In genomic region chr19:57355451-57356251, GRCm38 (mm10) we compare ENCODE assay signal across 8 mouse cellular contexts. TPM values are rescaled to one million over a fixed set of nuclear protein-coding genes. Genes with fewer than 3 reads are reported as not detected.
DNase-seq lines count a peak whose midpoint lies in the region; ATAC-seq lines count a peak whose summit lies in the region.

No protein-coding gene starts in this region.

- H3K4me2 ChIP-seq in kidney, embryonic 15.5 days: peak overlapping the region; percentile 31
- no peak overlapping the region for H3K4me2 ChIP-seq in limb, embryonic 15.5 days
- H3K4me2 ChIP-seq in midbrain, embryonic 15.5 days: no peak overlapping the region

- peak overlapping the region; percentile 85 for H3K27ac ChIP-seq in kidney, embryonic 15.5 days
- H3K27ac ChIP-seq in limb, embryonic 15.5 days: peak overlapping the region; percentile 54
- no peak overlapping the region for H3K27ac ChIP-seq in midbrain, embryonic 15.5 days

- DNase-seq in kidney, postnatal 14 days: no peak
- peak; percentile 29 to 65 for DNase-seq in spleen, postnatal 10 days (ENCODE audit: low spot score in 2 of 2)
- DNase-seq in adrenal gland, adult 2 months: no peak
- DNase-seq in right cerebral cortex, adult 2 months (ENCODE audit: low spot score in 2 of 2): no peak

- no peaks in the 10 kb centered on the region for H3K27me3 ChIP-seq in kidney, embryonic 15.5 days
- no peaks in the 10 kb centered on the region for H3K27me3 ChIP-seq in limb, embryonic 15.5 days
- no peaks in the 10 kb centered on the region for H3K27me3 ChIP-seq in midbrain, embryonic 15.5 days (replicated peaks)

- H3K36me3 ChIP-seq in kidney, embryonic 15.5 days: no peaks in the 10 kb centered on the region
- no peaks in the 10 kb centered on the region for H3K36me3 ChIP-seq in limb, embryonic 15.5 days
- no peaks in the 10 kb centered on the region for H3K36me3 ChIP-seq in midbrain, embryonic 15.5 days (replicated peaks)

- ATAC-seq in kidney, embryonic 15.5 days (replicated peaks; ENCODE audit: low FRiP score): no peak
- ATAC-seq in common myeloid progenitor, adult 5-6 weeks (replicated peaks; ENCODE audit: low read depth, poor library complexity, severe bottlenecking): peak; percentile 46
- ATAC-seq in limb, embryonic 15.5 days (ENCODE audit: insufficient number of reproducible peaks, low FRiP score, low TSS enrichment, low read depth): no peak
- no peak for ATAC-seq in midbrain, embryonic 15.5 days (replicated peaks)

- peak overlapping the region; percentile 7; the same call in 1 of the 2 replicates for H3K4me3 ChIP-seq in kidney, embryonic 15.5 days (replicated peaks)
- no peak overlapping the region for H3K4me3 ChIP-seq in limb, embryonic 15.5 days
- H3K4me3 ChIP-seq in midbrain, embryonic 15.5 days: no peak overlapping the region

- 45% methylated on average over 16 of the region's 16 CpGs for WGBS in kidney, embryonic 15.5 days
- 41% methylated on average over 16 of the region's 16 CpGs for WGBS in limb, embryonic 15.5 days
- 86% methylated on average over 16 of the region's 16 CpGs for WGBS in midbrain, embryonic 15.5 days

- H3K4me1 ChIP-seq in kidney, embryonic 15.5 days: peaks cover 37% of the 10 kb centered on the region
- H3K4me1 ChIP-seq in limb, embryonic 15.5 days: peaks cover 37% of the 10 kb centered on the region
- H3K4me1 ChIP-seq in midbrain, embryonic 15.5 days: peaks cover 10% of the 10 kb centered on the region

- H3K9ac ChIP-seq in kidney, embryonic 15.5 days: no peak overlapping the region
- no peak overlapping the region for H3K9ac ChIP-seq in limb, embryonic 15.5 days
- no peak overlapping the region for H3K9ac ChIP-seq in midbrain, embryonic 15.5 days

- no peaks in the 10 kb centered on the region for H3K9me3 ChIP-seq in kidney, embryonic 15.5 days (replicated peaks)
- no peaks in the 10 kb centered on the region for H3K9me3 ChIP-seq in limb, embryonic 15.5 days
- H3K9me3 ChIP-seq in midbrain, embryonic 15.5 days: no peaks in the 10 kb centered on the region

RNA-seq across cellular contexts. Expression of gene Fam160b1, which starts 4.8 kb away (rescaled TPM):
- polyA plus RNA-seq in kidney, embryonic 15.5 days (2015; fragmentation: Nextera tagmentation; extraction: Ambion mirVana): 12.6 and 14.1 TPM in 2 replicates
- 17.1 and 22.4 TPM in 2 replicates for total RNA-seq in common myeloid progenitor, adult 5-6 weeks (2017)
- polyA plus RNA-seq in limb, embryonic 15.5 days (2015; fragmentation: Nextera tagmentation; extraction: Ambion mirVana): 13.3 and 17.4 TPM in 2 replicates
- total RNA-seq in adrenal gland, adult 2 months (2021): 10 to 100 TPM; 19.4 to 20.6 TPM
- 9.6 and 10.6 TPM in 2 replicates for polyA plus RNA-seq in adrenal gland, adult 2 months (2012; rRNA removed)
- 12.9 and 14.1 TPM in 2 replicates for polyA plus RNA-seq in midbrain, embryonic 15.5 days (2015; fragmentation: Nextera tagmentation; extraction: Ambion mirVana)

RNA-seq across cellular contexts. Expression of gene Ablim1, which starts 40.9 kb away (rescaled TPM):
- polyA plus RNA-seq in kidney, embryonic 15.5 days (2015; fragmentation: Nextera tagmentation; extraction: Ambion mirVana): 35.2 and 35.8 TPM in 2 replicates
- total RNA-seq in common myeloid progenitor, adult 5-6 weeks (2017): 11.7 and 20.1 TPM in 2 replicates
- polyA plus RNA-seq in limb, embryonic 15.5 days (2015; fragmentation: Nextera tagmentation; extraction: Ambion mirVana): 105 and 116 TPM in 2 replicates
- 10 to 100 TPM; 33.6 to 39.9 TPM for total RNA-seq in adrenal gland, adult 2 months (2021)
- 15.8 and 20.5 TPM in 2 replicates for polyA plus RNA-seq in adrenal gland, adult 2 months (2012; rRNA removed)
- 57.4 and 64.5 TPM in 2 replicates for polyA plus RNA-seq in midbrain, embryonic 15.5 days (2015; fragmentation: Nextera tagmentation; extraction: Ambion mirVana)

Comparison
In these comparisons a context has a peak if more than half of its experiments do, and no peak if none do; other contexts are left out.
1. DNase-seq: peak in spleen, postnatal 10 days (2 of 2); none in kidney, postnatal 14 days (single experiment), adrenal gland, adult 2 months (single experiment) and right cerebral cortex, adult 2 months (0 of 2).